7 mouse cellular contexts compared by ENCODE assay signal in genomic region chr1:37996877-37997484, GRCm38 (mm10). TPM values are rescaled to one million over a fixed set of nuclear protein-coding genes. Genes with fewer than 3 reads are reported as not detected.
DNase-seq lines count a peak whose midpoint lies in the region; ATAC-seq lines count a peak whose summit lies in the region.

No protein-coding gene starts in this region.

- peaks cover 10% of the 10 kb centered on the region for H3K4me1 ChIP-seq in intestine, embryonic 15.5 days (replicated peaks)
- peaks cover 18% of the 10 kb centered on the region for H3K4me1 ChIP-seq in midbrain, embryonic 10.5 days

- peak overlapping the region; percentile 83 for H3K4me3 ChIP-seq in intestine, embryonic 15.5 days (replicated peaks)
- H3K4me3 ChIP-seq in midbrain, embryonic 10.5 days: peak overlapping the region; percentile 99

- peak; percentile 95 for ATAC-seq in intestine, embryonic 15.5 days

- H3K27me3 ChIP-seq in intestine, embryonic 15.5 days (replicated peaks): no peaks in the 10 kb centered on the region
- no peaks in the 10 kb centered on the region for H3K27me3 ChIP-seq in midbrain, embryonic 10.5 days (ENCODE audit: low read depth, poor library complexity, severe bottlenecking)

- peak; percentile 99 for DNase-seq in adrenal gland, adult 2 months
- DNase-seq in embryo, embryonic 11.5 days (ENCODE audit: low read depth, low spot score): peak; percentile 96
- DNase-seq in gastrocnemius, postnatal 36 days: peak; percentile 95 to 97
- DNase-seq in left cerebral cortex, postnatal 25 days (ENCODE audit: low spot score in 2 of 2): peak; percentile 98 to 100
- DNase-seq in midbrain, embryonic 10.5 days (ENCODE audit: low spot score): peak; percentile 97
- DNase-seq in right cerebral cortex, postnatal 4 days: peak; percentile 91

- under 1% methylated on average over 42 of the region's 42 CpGs for WGBS in intestine, embryonic 15.5 days
- WGBS in midbrain, embryonic 10.5 days: under 1% methylated on average over 42 of the region's 42 CpGs

- no peaks in the 10 kb centered on the region for H3K9me3 ChIP-seq in intestine, embryonic 15.5 days
- no peaks in the 10 kb centered on the region for H3K9me3 ChIP-seq in midbrain, embryonic 10.5 days (replicated peaks)

- H3K4me2 ChIP-seq in intestine, embryonic 15.5 days (replicated peaks): peak overlapping the region; percentile 83

- intact Hi-C loops in gastrocnemius, postnatal 36 days (cut with DNase I): loop anchor here (5.0 kb wide), 2 partner anchors 130 kb away; partner anchors contain the start of genes Rev1 and Tsga10
- intact Hi-C loops in left cerebral cortex, postnatal 25 days (cut with DNase I): loop anchor here (5.0 to 10.0 kb wide), 2 partner anchors 105 to 322 kb away; partner anchors contain the start of genes Mitd1 and Mrpl30

- H3K36me3 ChIP-seq in intestine, embryonic 15.5 days: peaks cover 26% of the 10 kb centered on the region
- H3K36me3 ChIP-seq in midbrain, embryonic 10.5 days: peaks cover 39% of the 10 kb centered on the region

- peak overlapping the region; percentile 82 for H3K9ac ChIP-seq in intestine, embryonic 15.5 days

- peak overlapping the region; percentile 90 for H3K27ac ChIP-seq in intestine, embryonic 15.5 days
- H3K27ac ChIP-seq in midbrain, embryonic 10.5 days (replicated peaks): peak overlapping the region; percentile 94

RNA-seq across cellular contexts. Expression of gene Txndc9, which starts 0.7 kb away (rescaled TPM):
- total RNA-seq in adrenal gland, adult 2 months (2021): 10 to 100 TPM; 67.1 to 84.1 TPM
- 2.3 and 2.8 TPM in 2 replicates for polyA plus RNA-seq in adrenal gland, adult 2 months (2012; rRNA removed)
- 10 to 100 TPM; 27.0 to 31.0 TPM for total RNA-seq in gastrocnemius, postnatal 36 days (2021)
- polyA plus RNA-seq in intestine, embryonic 15.5 days (2015; fragmentation: Nextera tagmentation; extraction: Ambion mirVana): 130 and 146 TPM in 2 replicates
- total RNA-seq in left cerebral cortex, postnatal 25 days (2021): 10 to 100 TPM; 55.9 to 63.2 TPM
- polyA plus RNA-seq in midbrain, embryonic 10.5 days (2016; fragmentation: Nextera tagmentation; extraction: Ambion mirVana): 154 and 160 TPM in 2 replicates

RNA-seq across cellular contexts. Expression of gene Eif5b, which starts 0.8 kb away (rescaled TPM):
- 10 to 100 TPM; 43.0 to 48.3 TPM for total RNA-seq in adrenal gland, adult 2 months (2021)
- 1.1 and 1.5 TPM in 2 replicates for polyA plus RNA-seq in adrenal gland, adult 2 months (2012; rRNA removed)
- 10 to 100 TPM; 31.1 to 36.5 TPM for total RNA-seq in gastrocnemius, postnatal 36 days (2021)
- 26.2 and 28.7 TPM in 2 replicates for polyA plus RNA-seq in intestine, embryonic 15.5 days (2015; fragmentation: Nextera tagmentation; extraction: Ambion mirVana)
- total RNA-seq in left cerebral cortex, postnatal 25 days (2021): 10 to 100 TPM; 40.0 to 40.2 TPM
- polyA plus RNA-seq in midbrain, embryonic 10.5 days (2016; fragmentation: Nextera tagmentation; extraction: Ambion mirVana): 24.7 and 24.9 TPM in 2 replicates

RNA-seq across cellular contexts. Expression of gene Lyg1, which starts 39.4 kb away (rescaled TPM):
- not detected for total RNA-seq in adrenal gland, adult 2 months (2021)
- polyA plus RNA-seq in adrenal gland, adult 2 months (2012; rRNA removed): not detected in 2 replicates
- not detected for total RNA-seq in gastrocnemius, postnatal 36 days (2021)
- polyA plus RNA-seq in intestine, embryonic 15.5 days (2015; fragmentation: Nextera tagmentation; extraction: Ambion mirVana): not detected in 2 replicates
- not detected for total RNA-seq in left cerebral cortex, postnatal 25 days (2021)
- not detected in 2 replicates for polyA plus RNA-seq in midbrain, embryonic 10.5 days (2016; fragmentation: Nextera tagmentation; extraction: Ambion mirVana)

Comparison
In these comparisons a context has a peak if more than half of its experiments do, and no peak if none do; other contexts are left out.
1. Peak in every context shown above with its lines: DNase-seq, ATAC-seq, H3K4me3 ChIP-seq and H3K27ac ChIP-seq.